Mouse (Mus musculus): ENCODE measurements around the gene Gm3045. TPM values are rescaled to one million over a fixed set of nuclear protein-coding genes. Genes with fewer than 3 reads are reported as not detected.
A peak's percentile ranks its signal among the peaks of the same experiment; 100 is the strongest.

The Gm3045 gene
- total RNA-seq, 2 experiments from 2014 or later: not detected

GRCm38 (mm10) chr13:56419538-56419937, 6.9 kb upstream of the Gm3045 start:
- TF ChIP-seq CTCF (conservative IDR thresholded peaks at IDR 0.05): no peak
- Histone ChIP-seq H3K27ac (no peak overlapping the region), H3K4me3 (no peak overlapping the region)
- DNase-seq (ENCODE audit: low spot score in 2 of 2): no peak

DNA sequence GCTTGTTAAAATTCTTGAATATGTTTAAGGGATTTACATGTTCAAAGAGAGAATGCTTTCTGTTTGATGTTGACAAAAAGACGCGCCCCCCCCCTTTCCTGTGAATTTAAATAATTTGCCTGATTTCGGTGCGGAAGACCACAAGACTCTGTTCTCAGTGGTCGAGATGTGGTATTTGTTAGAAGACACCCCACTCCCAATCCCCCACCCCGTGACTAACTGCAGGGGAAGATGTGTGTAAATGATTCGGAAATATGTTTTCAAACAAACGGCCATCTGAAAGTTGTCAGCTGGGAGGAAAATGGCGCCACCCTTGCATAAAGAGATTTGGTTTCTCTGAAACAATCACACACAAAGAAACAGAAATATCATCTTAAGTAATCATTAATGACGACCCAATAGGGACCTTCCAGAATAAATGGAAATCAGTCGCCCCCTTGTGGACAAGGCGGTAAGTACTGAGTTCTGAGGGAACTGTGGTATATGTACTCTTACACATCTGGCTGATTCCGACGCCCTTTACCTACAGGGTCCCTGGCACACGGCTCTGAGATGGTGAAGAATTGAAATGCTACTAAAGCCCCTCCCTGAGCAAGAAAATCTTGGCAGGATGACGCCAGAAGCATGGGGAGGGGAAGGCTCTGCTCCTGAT, 4.2 kb upstream of the Gm3045 start:
- H3K4me3 ChIP-seq: no peak overlapping the region
- peak; percentile 89 for TF ChIP-seq CTCF (conservative IDR thresholded peaks at IDR 0.05)
- DNase-seq (ENCODE audit: low spot score in 2 of 2): peak; percentile 40 to 77
- H3K27ac ChIP-seq: no peak overlapping the region

GRCm38 (mm10) chr13:56425931-56426330, 463 bp upstream of the Gm3045 start:
- no peak overlapping the region for H3K27ac ChIP-seq
- TF ChIP-seq CTCF (conservative IDR thresholded peaks at IDR 0.05): no peak
- no peak for DNase-seq (ENCODE audit: low spot score in 2 of 2)
- H3K4me3 ChIP-seq: no peak overlapping the region

- Histone ChIP-seq H3K27ac (no peak overlapping the region), H3K4me3 (no peak overlapping the region)
- peak; percentile 97; the same call in 1 of the 2 replicates for TF ChIP-seq CTCF (conservative IDR thresholded peaks at IDR 0.05)
- DNase-seq (ENCODE audit: low spot score in 2 of 2): peak; percentile 47 to 82
Observed at GRCm38 (mm10) chr13:56428724-56429500, 2.5 kb downstream of the Gm3045 start.

- Histone ChIP-seq H3K4me3 (no peak overlapping the region), H3K27ac (no peak overlapping the region)
- DNase-seq (ENCODE audit: low spot score in 2 of 2): no peak
- no peak for TF ChIP-seq CTCF (conservative IDR thresholded peaks at IDR 0.05)
Observed at GRCm38 (mm10) chr13:56432496-56432895, 6.1 kb downstream of the Gm3045 start.

DNA sequence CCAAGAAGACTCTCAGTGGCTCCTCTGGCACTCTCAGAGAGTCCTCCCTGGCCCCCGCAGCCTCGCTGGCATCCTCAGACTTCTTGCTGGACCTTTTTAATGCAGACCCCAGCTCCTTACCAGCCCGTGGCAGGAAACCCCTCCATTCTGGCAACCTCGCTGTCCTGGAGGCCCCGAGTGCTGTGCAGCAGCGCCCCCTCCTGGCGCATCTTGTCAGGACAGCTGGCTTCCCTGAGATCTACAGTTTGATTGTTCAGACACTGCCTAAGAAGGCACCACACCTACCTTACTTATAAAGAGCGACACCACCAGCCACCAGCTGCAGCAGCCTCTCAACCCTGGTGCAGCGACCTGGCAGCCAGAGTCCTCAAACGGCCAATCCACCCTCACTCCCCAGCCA, 7.1 kb downstream of the Gm3045 start:
- no peak overlapping the region; the same call in 1 of the 2 replicates for H3K4me3 ChIP-seq
- peak; percentile 32 to 71 for DNase-seq (ENCODE audit: low spot score in 2 of 2)
- H3K27ac ChIP-seq: no peak overlapping the region
- peak; percentile 90 for TF ChIP-seq CTCF (conservative IDR thresholded peaks at IDR 0.05)

GRCm38 (mm10) chr13:56434311-56434751, 7.9 kb downstream of the Gm3045 start:
- no peak for DNase-seq (ENCODE audit: low spot score in 2 of 2)
- H3K27ac ChIP-seq: no peak overlapping the region
- TF ChIP-seq CTCF (conservative IDR thresholded peaks at IDR 0.05): no peak
- no peak overlapping the region for H3K4me3 ChIP-seq

GRCm38 (mm10) chr13:56435615-56436287, 9.4 kb downstream of the Gm3045 start:
- no peak for DNase-seq (ENCODE audit: low spot score in 2 of 2)

DNA sequence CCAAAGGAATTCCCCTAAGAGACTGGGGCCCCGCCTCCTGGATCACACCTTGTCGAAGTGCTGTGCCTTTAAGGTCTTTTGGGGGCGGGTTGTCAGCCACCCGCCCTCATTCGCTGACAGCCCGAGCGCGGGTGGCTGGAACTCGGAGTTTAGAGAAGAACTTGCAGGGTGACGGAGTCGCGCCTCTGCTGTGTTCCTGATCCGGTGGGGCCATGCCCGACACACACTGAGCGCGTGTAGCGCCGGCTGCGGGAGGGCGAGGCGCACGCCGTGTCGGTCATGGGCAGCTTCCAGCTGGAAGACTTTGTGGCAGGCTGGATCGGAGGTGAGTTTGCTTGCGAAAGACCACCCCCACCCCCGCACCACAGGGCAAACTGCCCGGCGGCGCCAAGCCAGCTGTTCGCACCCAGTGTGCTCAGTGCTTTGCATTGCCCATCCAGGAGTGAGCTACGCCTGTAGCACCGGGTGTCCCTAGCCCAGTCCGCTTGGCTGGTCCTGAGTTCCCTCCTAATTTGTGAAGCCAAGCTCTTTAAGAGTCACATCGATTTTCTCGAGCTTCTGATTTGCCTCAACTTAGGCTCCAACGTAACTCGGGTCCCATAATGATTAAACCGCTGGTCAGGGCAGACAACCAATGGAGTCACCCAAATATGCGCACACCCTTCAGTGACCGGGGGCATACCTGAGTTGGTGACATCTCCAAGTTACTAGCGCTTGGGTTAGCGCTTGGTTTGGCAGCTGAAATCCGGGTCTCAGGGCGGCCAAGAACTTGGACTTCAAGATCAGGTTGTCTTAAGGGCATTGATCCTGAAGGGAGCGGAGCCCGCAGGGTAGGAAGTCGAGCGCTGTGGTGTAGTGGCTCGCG, 12.0 kb downstream of the Gm3045 start, which contains the start of gene Slc25a48:
Gene Slc25a48, plus strand, starts transcription at position 145 of the 865 bp plus-strand sequence.
- no peak for TF ChIP-seq CTCF (conservative IDR thresholded peaks at IDR 0.05)
- no peak within 1 kb of the TSS for H3K27ac ChIP-seq
- peak within 1 kb of the TSS; percentile 37 for H3K4me3 ChIP-seq
- DNase-seq (ENCODE audit: low spot score in 2 of 2): no peak

More at GRCm38 (mm10) chr13:56435615-56436287, 9.4 kb downstream of the Gm3045 start:
- no peak overlapping the region for H3K27ac ChIP-seq
- no peak overlapping the region for H3K4me3 ChIP-seq
- TF ChIP-seq CTCF (conservative IDR thresholded peaks at IDR 0.05): peak; percentile 60

DNA sequence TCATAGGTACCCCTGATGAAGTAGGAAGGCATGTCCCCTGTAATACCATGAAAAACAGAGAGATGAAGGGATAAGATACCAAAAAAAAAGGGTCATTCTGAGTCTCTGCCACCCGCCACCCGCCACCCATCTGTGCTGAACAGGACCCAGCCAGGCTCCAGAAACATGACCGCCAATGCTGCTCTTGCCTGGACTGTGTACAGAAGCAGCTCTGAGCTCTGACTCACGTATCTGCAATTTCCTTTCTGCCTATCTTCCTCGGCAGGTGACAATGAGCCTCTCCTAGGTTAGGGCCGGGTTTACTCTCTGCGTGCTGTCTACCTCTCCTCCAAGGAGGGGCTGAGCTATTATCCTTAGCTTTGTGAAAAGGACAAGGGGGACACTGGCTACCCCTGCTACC, 17.0 kb downstream of the Gm3045 start:
- no peak for DNase-seq (ENCODE audit: low spot score in 2 of 2)
- Histone ChIP-seq H3K27ac (no peak overlapping the region), H3K4me3 (no peak overlapping the region)
- TF ChIP-seq CTCF (conservative IDR thresholded peaks at IDR 0.05): no peak

GRCm38 (mm10) chr13:56444112-56444511, 17.7 kb downstream of the Gm3045 start:
- Histone ChIP-seq H3K4me3 (no peak overlapping the region), H3K27ac (no peak overlapping the region)
- TF ChIP-seq CTCF (conservative IDR thresholded peaks at IDR 0.05): no peak
- DNase-seq (ENCODE audit: low spot score in 2 of 2): no peak

DNA sequence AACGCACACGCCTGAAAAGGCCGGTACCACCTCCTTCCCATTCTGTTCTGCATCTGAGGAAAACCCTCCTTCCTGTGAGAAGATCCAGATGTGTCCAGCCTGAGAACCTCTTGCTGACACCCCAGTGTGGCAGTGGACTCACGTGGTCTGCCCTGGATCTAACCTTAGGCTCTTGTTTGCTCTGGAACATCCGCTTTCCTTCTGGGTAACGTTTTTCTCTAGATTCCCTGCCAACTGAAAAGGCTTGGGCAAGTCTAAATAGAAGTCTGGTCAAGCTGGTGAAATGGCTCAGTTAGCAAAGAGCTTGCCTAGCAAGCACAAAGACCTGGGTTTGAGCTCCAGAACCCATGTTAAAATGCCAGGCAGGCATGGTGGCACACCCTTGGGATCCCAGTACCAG, 18.6 kb downstream of the Gm3045 start:
- no peak overlapping the region for H3K27ac ChIP-seq
- H3K4me3 ChIP-seq: no peak overlapping the region
- no peak for DNase-seq (ENCODE audit: low spot score in 2 of 2)
- TF ChIP-seq CTCF (conservative IDR thresholded peaks at IDR 0.05): no peak
